Mouse (Mus musculus): ENCODE results near the gene Tmem54. TPM values are rescaled to one million over a fixed set of nuclear protein-coding genes. Genes with fewer than 3 reads are reported as not detected.

Tmem54 gene
- 0.18 TPM for polyA plus RNA-seq (2012; fragmentation: generic; extraction: Trizol)
- long read RNA-seq, experiment 1: 0 reads
- long read RNA-seq, experiment 2: 0 reads

- Histone ChIP-seq H3K36me3 (ENCODE audit: control insufficient read depth, insufficient read depth) (no peaks in the 10 kb centered on the region), H3ac (ENCODE audit: control insufficient read depth, insufficient read length, low read depth) (no peak within 1 kb of the TSS), H3K79me2 (ENCODE audit: control insufficient read depth, insufficient read depth) (no peaks in the 10 kb centered on the region), H3K4me3 (ENCODE audit: insufficient read depth, poor library complexity, severe bottlenecking) (no peak within 1 kb of the TSS), H3K79me3 (ENCODE audit: low read depth) (no peaks in the 10 kb centered on the region), H3K27me3 (ENCODE audit: control insufficient read depth, insufficient read depth, insufficient read length) (no peaks in the 10 kb centered on the region)
- TF ChIP-seq CEBPB (IDR thresholded peaks at IDR 0.05; ENCODE audit: low read depth) (no peak), MYOG (IDR thresholded peaks at IDR 0.05; ENCODE audit: control insufficient read depth, extremely low read depth, insufficient read length) (no peak), FOSL1 (IDR thresholded peaks at IDR 0.05; ENCODE audit: insufficient read depth, low read length, poor library complexity, severe bottlenecking) (no peak), CTCF (IDR thresholded peaks at IDR 0.05; ENCODE audit: control insufficient read depth, insufficient read depth, insufficient read length) (no peak), MYOD1 (IDR thresholded peaks at IDR 0.05; ENCODE audit: control insufficient read depth, insufficient read length, low read depth) (no peak), USF1 (IDR thresholded peaks at IDR 0.05; ENCODE audit: low read depth) (no peak), MAX (IDR thresholded peaks at IDR 0.05) (no peak)
Observed at GRCm38 (mm10) chr4:129105356-129105755, at the start of gene Tmem54. TSS of gene Tmem54 (plus strand) at chr4:129105548.

GRCm38 (mm10) chr4:129055562-129055961 is 49.8 kb upstream of the Tmem54 start:
- Histone ChIP-seq H3K79me2 (ENCODE audit: control insufficient read depth, insufficient read depth) (peaks cover 24% of the 10 kb centered on the region), H3K79me3 (ENCODE audit: low read depth) (peaks cover 18% of the 10 kb centered on the region), H3ac (ENCODE audit: control insufficient read depth, insufficient read length, low read depth) (no peak overlapping the region), H3K27me3 (ENCODE audit: control insufficient read depth, insufficient read depth, insufficient read length) (no peaks in the 10 kb centered on the region), H3K36me3 (ENCODE audit: control insufficient read depth, insufficient read depth) (no peaks in the 10 kb centered on the region), H3K4me3 (ENCODE audit: insufficient read depth, poor library complexity, severe bottlenecking) (no peak overlapping the region)
- TF ChIP-seq FOSL1 (IDR thresholded peaks at IDR 0.05; ENCODE audit: insufficient read depth, low read length, poor library complexity, severe bottlenecking): no peak
- peak; percentile 74 for TF ChIP-seq MYOD1 (IDR thresholded peaks at IDR 0.05; ENCODE audit: control insufficient read depth, insufficient read length, low read depth)
- no peak for TF ChIP-seq CTCF (IDR thresholded peaks at IDR 0.05; ENCODE audit: control insufficient read depth, insufficient read depth, insufficient read length)
- TF ChIP-seq MYOG (IDR thresholded peaks at IDR 0.05; ENCODE audit: control insufficient read depth, extremely low read depth, insufficient read length): no peak
- TF ChIP-seq MAX (IDR thresholded peaks at IDR 0.05): no peak
- TF ChIP-seq USF1 (IDR thresholded peaks at IDR 0.05; ENCODE audit: low read depth): no peak

DNA sequence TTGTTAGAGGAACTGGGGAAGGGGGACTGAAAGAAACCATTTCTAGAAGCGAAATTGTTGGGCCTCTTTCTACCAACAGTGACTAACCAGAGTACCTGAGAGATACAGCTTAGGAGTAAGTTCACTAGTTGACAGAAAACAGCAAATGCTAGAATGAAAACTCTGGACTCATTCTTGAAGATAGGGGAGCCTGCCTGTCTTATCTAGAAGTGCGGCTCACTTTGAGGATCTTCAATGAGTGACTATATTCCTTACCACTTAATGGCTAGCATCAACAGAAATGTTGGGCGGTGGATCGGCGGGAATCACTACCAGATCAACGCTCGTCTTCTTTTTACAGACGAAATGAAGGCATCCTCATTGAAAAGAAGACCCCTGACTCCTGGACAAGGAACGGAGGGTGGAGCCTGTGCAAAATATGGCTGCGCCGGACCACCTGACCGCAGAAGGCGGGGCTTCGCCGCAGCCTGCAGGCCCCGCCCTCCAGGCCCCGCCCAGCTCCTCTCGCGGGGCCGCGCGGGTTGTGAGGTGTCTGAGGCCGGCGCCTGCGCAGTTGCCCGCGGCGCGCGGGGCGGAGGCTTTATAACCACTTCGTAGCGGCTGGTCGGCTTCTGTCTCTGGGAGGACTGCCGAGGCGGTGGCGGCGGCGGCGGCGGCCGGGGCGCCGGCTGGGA is 47.7 kb upstream of the Tmem54 start:
- Histone ChIP-seq H3K79me3 (ENCODE audit: low read depth) (peaks cover 37% of the 10 kb centered on the region), H3K36me3 (ENCODE audit: control insufficient read depth, insufficient read depth) (no peaks in the 10 kb centered on the region), H3K79me2 (ENCODE audit: control insufficient read depth, insufficient read depth) (peaks cover 45% of the 10 kb centered on the region), H3ac (ENCODE audit: control insufficient read depth, insufficient read length, low read depth) (peak overlapping the region; percentile 98), H3K27me3 (ENCODE audit: control insufficient read depth, insufficient read depth, insufficient read length) (no peaks in the 10 kb centered on the region), H3K4me3 (ENCODE audit: insufficient read depth, poor library complexity, severe bottlenecking) (peak overlapping the region; percentile 79)
- TF ChIP-seq USF1 (IDR thresholded peaks at IDR 0.05; ENCODE audit: low read depth) (peak; percentile 61), CEBPB (IDR thresholded peaks at IDR 0.05; ENCODE audit: low read depth) (no peak)

- H3ac ChIP-seq (ENCODE audit: control insufficient read depth, insufficient read length, low read depth): peak within 1 kb of the TSS; percentile 98
- no peaks in the 10 kb centered on the region for H3K36me3 ChIP-seq (ENCODE audit: control insufficient read depth, insufficient read depth)
- no peak for TF ChIP-seq MYOG (IDR thresholded peaks at IDR 0.05; ENCODE audit: control insufficient read depth, extremely low read depth, insufficient read length)
- TF ChIP-seq CTCF (IDR thresholded peaks at IDR 0.05; ENCODE audit: control insufficient read depth, insufficient read depth, insufficient read length): no peak
- TF ChIP-seq USF1 (IDR thresholded peaks at IDR 0.05; ENCODE audit: low read depth): no peak
- no peak for TF ChIP-seq CEBPB (IDR thresholded peaks at IDR 0.05; ENCODE audit: low read depth)
- TF ChIP-seq FOSL1 (IDR thresholded peaks at IDR 0.05; ENCODE audit: insufficient read depth, low read length, poor library complexity, severe bottlenecking): no peak
- TF ChIP-seq MAX (IDR thresholded peaks at IDR 0.05): no peak
- no peak for TF ChIP-seq MYOD1 (IDR thresholded peaks at IDR 0.05; ENCODE audit: control insufficient read depth, insufficient read length, low read depth)
- H3K79me2 ChIP-seq (ENCODE audit: control insufficient read depth, insufficient read depth): peaks cover 53% of the 10 kb centered on the region
- H3K4me3 ChIP-seq (ENCODE audit: insufficient read depth, poor library complexity, severe bottlenecking): peak within 1 kb of the TSS; percentile 79
- no peaks in the 10 kb centered on the region for H3K27me3 ChIP-seq (ENCODE audit: control insufficient read depth, insufficient read depth, insufficient read length)
- peaks cover 44% of the 10 kb centered on the region for H3K79me3 ChIP-seq (ENCODE audit: low read depth)
Observed at GRCm38 (mm10) chr4:129058207-129059092, 46.9 kb upstream of the Tmem54 start, which contains the start of gene Rnf19b. TSS of gene Rnf19b (plus strand) at chr4:129058271.

DNA sequence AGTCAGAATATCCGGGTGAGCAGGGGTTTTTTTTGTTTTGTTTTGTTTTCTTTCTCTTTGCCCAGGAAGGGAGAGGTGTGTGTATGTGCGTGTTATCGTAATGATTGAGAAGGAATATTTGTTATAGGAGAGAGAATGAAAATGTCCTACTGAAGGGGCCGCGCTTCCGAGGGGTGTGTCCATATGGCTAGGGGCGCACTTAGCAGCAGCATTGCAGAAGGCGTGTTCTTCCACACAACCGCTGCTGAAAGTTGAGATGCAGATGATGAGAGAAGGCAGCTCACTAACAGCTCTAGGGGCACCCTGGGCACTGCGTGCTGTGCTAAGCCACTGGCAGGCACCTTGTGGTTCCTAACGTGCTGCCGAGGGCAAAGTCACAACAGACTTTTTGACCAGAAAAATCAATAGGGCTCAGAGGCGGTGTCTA is 46.2 kb upstream of the Tmem54 start:
- TF ChIP-seq CTCF (IDR thresholded peaks at IDR 0.05; ENCODE audit: control insufficient read depth, insufficient read depth, insufficient read length) (no peak), CEBPB (IDR thresholded peaks at IDR 0.05; ENCODE audit: low read depth) (no peak), USF1 (IDR thresholded peaks at IDR 0.05; ENCODE audit: low read depth) (no peak), MYOG (IDR thresholded peaks at IDR 0.05; ENCODE audit: control insufficient read depth, extremely low read depth, insufficient read length) (no peak), MYOD1 (IDR thresholded peaks at IDR 0.05; ENCODE audit: control insufficient read depth, insufficient read length, low read depth) (no peak), FOSL1 (IDR thresholded peaks at IDR 0.05; ENCODE audit: insufficient read depth, low read length, poor library complexity, severe bottlenecking) (no peak), MAX (IDR thresholded peaks at IDR 0.05) (no peak)
- no peaks in the 10 kb centered on the region for H3K36me3 ChIP-seq (ENCODE audit: control insufficient read depth, insufficient read depth)
- peaks cover 51% of the 10 kb centered on the region for H3K79me3 ChIP-seq (ENCODE audit: low read depth)
- peak overlapping the region; percentile 79 for H3K4me3 ChIP-seq (ENCODE audit: insufficient read depth, poor library complexity, severe bottlenecking)
- H3K27me3 ChIP-seq (ENCODE audit: control insufficient read depth, insufficient read depth, insufficient read length): no peaks in the 10 kb centered on the region
- H3K79me2 ChIP-seq (ENCODE audit: control insufficient read depth, insufficient read depth): peaks cover 60% of the 10 kb centered on the region
- peak overlapping the region; percentile 98 for H3ac ChIP-seq (ENCODE audit: control insufficient read depth, insufficient read length, low read depth)
